ENCODE assay signal across 8 mouse cellular contexts in genomic region chr1:135368245-135368644, GRCm38 (mm10). TPM values are rescaled to one million over a fixed set of nuclear protein-coding genes. Genes with fewer than 3 reads are reported as not detected.
DNase-seq lines count a peak whose midpoint lies in the region; ATAC-seq and TF ChIP-seq lines count a peak whose summit lies in the region.

No protein-coding gene starts in this region.

- H3K9ac ChIP-seq in embryonic facial prominence, embryonic 11.5 days (replicated peaks; ENCODE audit: low read length), result peak overlapping the region; percentile 55
- peak overlapping the region; percentile 48 for H3K9ac ChIP-seq in limb, embryonic 11.5 days (ENCODE audit: low read length)
- peak overlapping the region; percentile 57 for H3K9ac ChIP-seq in midbrain, embryonic 13.5 days (replicated peaks)

- peaks cover 2% of the 10 kb centered on the region; the same call in 1 of the 2 replicates for H3K4me1 ChIP-seq in embryonic facial prominence, embryonic 11.5 days (ENCODE audit: control insufficient read depth, insufficient read depth, low read length)
- H3K4me1 ChIP-seq in kidney, adult 2 months (ENCODE audit: control insufficient read depth, insufficient read depth, low read length), result peaks cover 3% of the 10 kb centered on the region; the same call in 1 of the 2 replicates
- H3K4me1 ChIP-seq in limb, embryonic 11.5 days (ENCODE audit: control insufficient read depth, insufficient read depth, low read length), result peaks cover 9% of the 10 kb centered on the region; the same call in 1 of the 2 replicates
- peaks cover 44% of the 10 kb centered on the region for H3K4me1 ChIP-seq in midbrain, embryonic 13.5 days (replicated peaks)
- peaks cover 6% of the 10 kb centered on the region for H3K4me1 ChIP-seq in small intestine, adult 2 months (ENCODE audit: control insufficient read depth, insufficient read depth, insufficient read length, low read length)

- peak overlapping the region; percentile 87 for H3K4me2 ChIP-seq in embryonic facial prominence, embryonic 11.5 days (ENCODE audit: low read depth, low read length)
- H3K4me2 ChIP-seq in limb, embryonic 11.5 days (ENCODE audit: low read depth, severe bottlenecking), result peak overlapping the region; percentile 88
- H3K4me2 ChIP-seq in midbrain, embryonic 13.5 days (replicated peaks), result peak overlapping the region; percentile 67

- H3K9me3 ChIP-seq in embryonic facial prominence, embryonic 11.5 days (replicated peaks; ENCODE audit: control insufficient read depth, low read length), result no peaks in the 10 kb centered on the region
- H3K9me3 ChIP-seq in limb, embryonic 11.5 days (ENCODE audit: control insufficient read depth, low read length), result no peaks in the 10 kb centered on the region
- H3K9me3 ChIP-seq in midbrain, embryonic 13.5 days, result no peaks in the 10 kb centered on the region

- peak overlapping the region; percentile 38 for H3K4me3 ChIP-seq in embryonic facial prominence, embryonic 11.5 days (ENCODE audit: low read depth, low read length)
- peak overlapping the region; percentile 33 for H3K4me3 ChIP-seq in kidney, adult 2 months (ENCODE audit: insufficient read depth, low read depth, low read length)
- H3K4me3 ChIP-seq in limb, embryonic 11.5 days (ENCODE audit: low read depth, low read length), result peak overlapping the region; percentile 32
- peak overlapping the region; percentile 37 for H3K4me3 ChIP-seq in midbrain, embryonic 13.5 days (replicated peaks)
- peak overlapping the region; percentile 63 for H3K4me3 ChIP-seq in small intestine, adult 2 months (ENCODE audit: low read depth, low read length)

- no peaks in the 10 kb centered on the region for H3K27me3 ChIP-seq in embryonic facial prominence, embryonic 11.5 days (ENCODE audit: control insufficient read depth, insufficient read depth, low read length)
- no peaks in the 10 kb centered on the region for H3K27me3 ChIP-seq in kidney, adult 2 months (replicated peaks; ENCODE audit: control insufficient read depth, insufficient read depth, low read length)
- H3K27me3 ChIP-seq in limb, embryonic 11.5 days (ENCODE audit: control insufficient read depth, insufficient read depth, low read length), result no peaks in the 10 kb centered on the region
- H3K27me3 ChIP-seq in midbrain, embryonic 13.5 days, result no peaks in the 10 kb centered on the region
- H3K27me3 ChIP-seq in small intestine, adult 2 months (ENCODE audit: control insufficient read depth, insufficient read depth, low read length), result no peaks in the 10 kb centered on the region

- peak; percentile 91 for DNase-seq in adrenal gland, postnatal 14 days
- DNase-seq in embryonic facial prominence, embryonic 11.5 days (ENCODE audit: low spot score), result peak; percentile 94
- peak; percentile 91 to 95 for DNase-seq in heart, adult 18-20 months
- DNase-seq in kidney, adult 2 months, result peak; percentile 93
- peak; percentile 92 for DNase-seq in limb, embryonic 11.5 days (ENCODE audit: low spot score)

- no peak overlapping the region for H3K27ac ChIP-seq in embryonic facial prominence, embryonic 11.5 days (replicated peaks; ENCODE audit: low read depth, low read length)
- H3K27ac ChIP-seq in kidney, adult 2 months (ENCODE audit: insufficient read depth, low read depth, low read length), result no peak overlapping the region
- no peak overlapping the region for H3K27ac ChIP-seq in limb, embryonic 11.5 days (replicated peaks; ENCODE audit: low read depth, low read length)
- no peak overlapping the region for H3K27ac ChIP-seq in midbrain, embryonic 13.5 days
- H3K27ac ChIP-seq in small intestine, adult 2 months (ENCODE audit: insufficient read depth, low read depth, low read length), result no peak overlapping the region

- H3K36me3 ChIP-seq in embryonic facial prominence, embryonic 11.5 days (replicated peaks; ENCODE audit: control insufficient read depth, insufficient read depth, low read depth, low read length), result no peaks in the 10 kb centered on the region
- H3K36me3 ChIP-seq in kidney, adult 2 months (ENCODE audit: control insufficient read depth, insufficient read depth, low read length), result no peaks in the 10 kb centered on the region
- no peaks in the 10 kb centered on the region; the same call in 1 of the 2 replicates for H3K36me3 ChIP-seq in limb, embryonic 11.5 days (ENCODE audit: control insufficient read depth, insufficient read depth, low read length)
- H3K36me3 ChIP-seq in midbrain, embryonic 13.5 days, result no peaks in the 10 kb centered on the region
- no peaks in the 10 kb centered on the region for H3K36me3 ChIP-seq in small intestine, adult 2 months (ENCODE audit: control insufficient read depth, insufficient read depth, low read length)

- no peak for TF ChIP-seq POLR2A in kidney, adult 2 months (IDR thresholded peaks at IDR 0.05; ENCODE audit: low read depth, low read length)
- no peak for TF ChIP-seq POLR2A in small intestine, adult 2 months (IDR thresholded peaks at IDR 0.05; ENCODE audit: low read depth, low read length)

- peak; percentile 72 for ATAC-seq in embryonic facial prominence, embryonic 11.5 days (replicated peaks; ENCODE audit: insufficient number of reproducible peaks, low FRiP score, low TSS enrichment, low read depth)
- ATAC-seq in limb, embryonic 11.5 days (ENCODE audit: insufficient number of reproducible peaks, low FRiP score, low TSS enrichment, low read depth), result peak; percentile 58
- ATAC-seq in midbrain, embryonic 13.5 days, result peak; percentile 77
- ATAC-seq in activated CD4-positive, CD25-positive, alpha-beta regulatory T cell, adult 4 months, result no peak

- 2% methylated on average over 20 of the region's 20 CpGs for WGBS in embryonic facial prominence, embryonic 11.5 days
- WGBS in kidney, adult 2 months, result 1% methylated on average over 20 of the region's 20 CpGs
- under 1% methylated on average over 20 of the region's 20 CpGs for WGBS in limb, embryonic 11.5 days
- WGBS in midbrain, embryonic 13.5 days, result 0% methylated on average over 20 of the region's 20 CpGs
- WGBS in small intestine, adult 2 months, result under 1% methylated on average over 20 of the region's 20 CpGs

- peak; percentile 92 for TF ChIP-seq CTCF in kidney, adult 2 months (conservative IDR thresholded peaks at IDR 0.05; ENCODE audit: insufficient read depth, insufficient read length, low read depth, low read length)
- TF ChIP-seq CTCF in small intestine, adult 2 months (IDR thresholded peaks at IDR 0.05; ENCODE audit: extremely low read depth, insufficient read length, insufficient replicate concordance, low read depth, low read length), result peak; percentile 91

RNA-seq across cellular contexts. Expression of gene Shisa4, which starts 6.8 kb away (rescaled TPM):
- total RNA-seq in adrenal gland, postnatal 14 days (2021), result 8.7 and 10.6 TPM in 2 replicates
- polyA plus RNA-seq in embryonic facial prominence, embryonic 11.5 days (2014; fragmentation: Nextera tagmentation; extraction: Ambion mirVana), result 29.2 and 32.3 TPM in 2 replicates
- total RNA-seq in heart, adult 18-20 months (2021), result 1 to 10 TPM; 2.5 to 3.0 TPM
- 21.1 and 22.6 TPM in 2 replicates for polyA plus RNA-seq in kidney, adult 2 months (2012; rRNA removed)
- 36.8 and 40.3 TPM in 2 replicates for polyA plus RNA-seq in limb, embryonic 11.5 days (2014; fragmentation: Nextera tagmentation; extraction: Ambion mirVana)
- polyA plus RNA-seq in midbrain, embryonic 13.5 days (2015; fragmentation: Nextera tagmentation; extraction: Ambion mirVana), result 83.7 and 84.8 TPM in 2 replicates
- polyA plus RNA-seq in small intestine, adult 2 months (2012; rRNA removed), result 3.9 and 6.5 TPM in 2 replicates
- polyA plus RNA-seq in activated CD4-positive, CD25-positive, alpha-beta regulatory T cell, adult 4 months (2017; shearing (Covaris generic)), result not detected

RNA-seq across cellular contexts. Expression of gene Lmod1, which starts 43.6 kb away (rescaled TPM):
- 1.7 and 3.7 TPM in 2 replicates for total RNA-seq in adrenal gland, postnatal 14 days (2021)
- polyA plus RNA-seq in embryonic facial prominence, embryonic 11.5 days (2014; fragmentation: Nextera tagmentation; extraction: Ambion mirVana), result 0.55 and 0.66 TPM in 2 replicates
- total RNA-seq in heart, adult 18-20 months (2021), result 1 to 10 TPM; 3.1 to 3.4 TPM
- polyA plus RNA-seq in kidney, adult 2 months (2012; rRNA removed), result 2.6 and 3.8 TPM in 2 replicates
- 0.27 and 0.39 TPM in 2 replicates for polyA plus RNA-seq in limb, embryonic 11.5 days (2014; fragmentation: Nextera tagmentation; extraction: Ambion mirVana)
- 0.36 and 0.57 TPM in 2 replicates for polyA plus RNA-seq in midbrain, embryonic 13.5 days (2015; fragmentation: Nextera tagmentation; extraction: Ambion mirVana)
- 13.3 and 16.0 TPM in 2 replicates for polyA plus RNA-seq in small intestine, adult 2 months (2012; rRNA removed)
- polyA plus RNA-seq in activated CD4-positive, CD25-positive, alpha-beta regulatory T cell, adult 4 months (2017; shearing (Covaris generic)), result not detected

RNA-seq across cellular contexts. Expression of gene Timm17a, which starts 54.7 kb away (rescaled TPM):
- 256 and 274 TPM in 2 replicates for total RNA-seq in adrenal gland, postnatal 14 days (2021)
- 195 and 210 TPM in 2 replicates for polyA plus RNA-seq in embryonic facial prominence, embryonic 11.5 days (2014; fragmentation: Nextera tagmentation; extraction: Ambion mirVana)
- total RNA-seq in heart, adult 18-20 months (2021), result 100 to 1,000 TPM; 390 to 405 TPM
- polyA plus RNA-seq in kidney, adult 2 months (2012; rRNA removed), result 122 and 134 TPM in 2 replicates
- 188 and 189 TPM in 2 replicates for polyA plus RNA-seq in limb, embryonic 11.5 days (2014; fragmentation: Nextera tagmentation; extraction: Ambion mirVana)
- 155 and 161 TPM in 2 replicates for polyA plus RNA-seq in midbrain, embryonic 13.5 days (2015; fragmentation: Nextera tagmentation; extraction: Ambion mirVana)
- 22.5 and 24.1 TPM in 2 replicates for polyA plus RNA-seq in small intestine, adult 2 months (2012; rRNA removed)
- 100 to 1,000 TPM; 181 to 212 TPM for polyA plus RNA-seq in activated CD4-positive, CD25-positive, alpha-beta regulatory T cell, adult 4 months (2017; shearing (Covaris generic))
